Mouse (Mus musculus) forelimb bud, embryonic 11.5 days (tissue): ENCODE measurements around the gene Rnd2.
"Not testable (repeated sequence)": the region's sequence is repeated elsewhere in the genome, so short reads cannot be mapped to it uniquely, and the experiment has no call there.

Experiments
- DNase-seq: peaks from one replicate; pipeline ENCODE4 v3.0.0-alpha.2; 2012; ENCODE audit warnings: low read depth, low spot score

Rnd2 gene

GRCm38 (mm10) chr11:101464211-101465100, at the start of gene Rnd2:
Gene Rnd2 (plus strand): TSS chr11:101464999.
- DNase-seq = no peak

- no peak for DNase-seq
Observed at GRCm38 (mm10) chr11:101415306-101415705, 49.5 kb upstream of the Rnd2 start.

GRCm38 (mm10) chr11:101416433-101417100, 48.2 kb upstream of the Rnd2 start:
- no peak for DNase-seq

- peak; percentile 84 for DNase-seq
Observed at GRCm38 (mm10) chr11:101417101-101417855, 47.5 kb upstream of the Rnd2 start, which contains the start of gene Aarsd1. Gene Aarsd1 (minus strand): TSS chr11:101417615.

GRCm38 (mm10) chr11:101418991-101419390, 45.8 kb upstream of the Rnd2 start:
- DNase-seq = no peak

GRCm38 (mm10) chr11:101419610-101420009, 45.2 kb upstream of the Rnd2 start:
- DNase-seq = no peak

GRCm38 (mm10) chr11:101420148-101420547, 44.7 kb upstream of the Rnd2 start:
- DNase-seq = no peak

GRCm38 (mm10) chr11:101424105-101424851, 40.5 kb upstream of the Rnd2 start, which contains the start of gene Gm27029:
Gene Gm27029 (minus strand): TSS chr11:101424796.
- no peak for DNase-seq

- DNase-seq = peak; percentile 92
Observed at GRCm38 (mm10) chr11:101424925-101425813, 39.6 kb upstream of the Rnd2 start, which contains the start of the genes Rundc1 and Ptges3l. Gene Rundc1 (plus strand): TSS chr11:101425085. Gene Ptges3l (minus strand): TSS chr11:101425333.

GRCm38 (mm10) chr11:101426165-101426564, 38.6 kb upstream of the Rnd2 start:
- DNase-seq = no peak

GRCm38 (mm10) chr11:101431327-101431726, 33.5 kb upstream of the Rnd2 start:
- no peak for DNase-seq

- DNase-seq = no peak
Observed at GRCm38 (mm10) chr11:101433396-101433795, 31.4 kb upstream of the Rnd2 start.

GRCm38 (mm10) chr11:101435831-101436230, 29.0 kb upstream of the Rnd2 start:
- DNase-seq = no peak

GRCm38 (mm10) chr11:101436916-101437315, 27.9 kb upstream of the Rnd2 start:
- DNase-seq = no peak

- DNase-seq = not testable (repeated sequence)
Observed at GRCm38 (mm10) chr11:101438006-101438405, 26.8 kb upstream of the Rnd2 start.

GRCm38 (mm10) chr11:101441450-101442126, 23.2 kb upstream of the Rnd2 start:
- not testable (repeated sequence) for DNase-seq

- peak; percentile 100 for DNase-seq
Observed at GRCm38 (mm10) chr11:101442127-101442693, 22.6 kb upstream of the Rnd2 start, which contains the start of gene Rpl27. Gene Rpl27 (plus strand): TSS chr11:101442298.

- no peak for DNase-seq
Observed at GRCm38 (mm10) chr11:101442760-101443159, 22.0 kb upstream of the Rnd2 start.

GRCm38 (mm10) chr11:101446319-101446718, 18.5 kb upstream of the Rnd2 start:
- no peak for DNase-seq
